Mouse (Mus musculus) CH12.LX (cell line): ENCODE measurements at regions not wholly inside any gene's neighbourhood (a gene's known extent, or its start where the extent isn't known, plus 50 kb on each side); places are given as distances from the start of the nearest gene placed in this dataset.

ENCODE experiments used
- DNase-seq: peaks from one replicate; pipeline ENCODE4 v3.0.0-alpha.2; 2013; ENCODE audit errors: extremely low read depth
- H3K27ac ChIP-seq: 2 replicates; pipeline ENCODE4 v1.5.1; 2012; ENCODE audit warnings: low read depth, mild to moderate bottlenecking, control low read depth, moderate library complexity; ENCODE audit not compliant: insufficient read depth
- H3K27me3 ChIP-seq: replicated peaks from 2 replicates; pipeline ENCODE3; 2012; ENCODE audit warnings: inconsistent platforms
- H3K36me3 ChIP-seq, 2 experiments: replicated peaks in 1 of 2; 2 replicates each; pipeline versions ENCODE3 to v1.6.1; 2012; ENCODE audit warnings: inconsistent platforms in 1 of 2, low read length in 1 of 2, mild to moderate bottlenecking in 1 of 2, mixed read lengths in 1 of 2, moderate library complexity in 1 of 2; ENCODE audit not compliant: control insufficient read depth in 1 of 2, insufficient read depth in 1 of 2
- H3K4me1 ChIP-seq, 2 experiments: 2 replicates each; pipeline ENCODE4 v1.6.1; 2012; ENCODE audit warnings: inconsistent platforms in 1 of 2, moderate library complexity in 1 of 2; ENCODE audit not compliant: insufficient read depth in 2 of 2, control insufficient read depth in 1 of 2
- H3K4me2 ChIP-seq: 2 replicates; pipeline ENCODE4 v1.6.1; 2012; ENCODE audit warnings: low read depth, mild to moderate bottlenecking, control low read depth; ENCODE audit not compliant: poor library complexity, insufficient read depth, severe bottlenecking
- H3K4me3 ChIP-seq, 3 experiments: fragments of 150-350 bp in 1 of 3; sonication (generic) in 1 of 3; replicated peaks in 1 of 3; 2 replicates each; pipeline versions ENCODE3 to v1.5.1; 2011 to 2012; ENCODE audit warnings: low read depth in 2 of 3, low read length in 2 of 3, mild to moderate bottlenecking in 2 of 3, moderate library complexity in 2 of 3, control low read depth in 1 of 3, improper control_type of control experiment in 1 of 3, inconsistent platforms in 1 of 3, mixed read lengths in 1 of 3; ENCODE audit not compliant: poor library complexity in 1 of 3
- H3K79me2 ChIP-seq: replicated peaks from 2 replicates; pipeline ENCODE4 v1.6.1; 2012; ENCODE audit warnings: mild to moderate bottlenecking, moderate library complexity; ENCODE audit not compliant: control insufficient read depth, poor library complexity, insufficient read depth, severe bottlenecking; ENCODE audit errors: extremely low read depth
- H3K9ac ChIP-seq: 2 replicates; pipeline ENCODE4 v1.6.1; 2012; ENCODE audit warnings: low read depth, mild to moderate bottlenecking, control low read depth, moderate library complexity; ENCODE audit not compliant: insufficient read depth
- H3K9me3 ChIP-seq: replicated peaks from 2 replicates; pipeline ENCODE3; 2012; ENCODE audit warnings: low read length, inconsistent platforms, mixed read lengths
- CHD1 ChIP-seq: IDR thresholded peaks from 2 replicates; pipeline ENCODE4 v1.6.1; 2012; ENCODE audit warnings: low read depth, low read length, improper control_type of control experiment, inconsistent platforms
- ETS1 ChIP-seq: conservative IDR thresholded peaks from 2 replicates; pipeline ENCODE4 v1.6.1; 2012; ENCODE audit warnings: low read depth, mild to moderate bottlenecking, inconsistent platforms, low read length, improper control_type of control experiment, moderate library complexity
- GABPA ChIP-seq: IDR thresholded peaks from 2 replicates; pipeline ENCODE4 v1.6.1; 2012; ENCODE audit warnings: low read depth, low read length, improper control_type of control experiment, inconsistent platforms; ENCODE audit not compliant: insufficient replicate concordance
- HCFC1 ChIP-seq: IDR thresholded peaks from 2 replicates; pipeline ENCODE4 v1.6.1; 2012; ENCODE audit warnings: low read depth, mild to moderate bottlenecking, inconsistent platforms, low read length, improper control_type of control experiment
- JUND ChIP-seq: conservative IDR thresholded peaks from 2 replicates; pipeline ENCODE4 v1.6.1; 2011; ENCODE audit warnings: low read depth, low read length, improper control_type of control experiment
- MAZ ChIP-seq: IDR thresholded peaks from 2 replicates; pipeline ENCODE4 v1.6.1; 2012; ENCODE audit warnings: low read depth, mild to moderate bottlenecking, inconsistent platforms, low read length, improper control_type of control experiment, moderate library complexity
- MEF2A ChIP-seq: IDR thresholded peaks from 2 replicates; pipeline ENCODE4 v1.6.1; 2014; ENCODE audit warnings: low read depth, mild to moderate bottlenecking, inconsistent platforms, low read length, improper control_type of control experiment, borderline replicate concordance
- MYC ChIP-seq: IDR thresholded peaks from 2 replicates; pipeline ENCODE4 v1.6.1; 2011; ENCODE audit warnings: low read depth, mild to moderate bottlenecking, improper control_type of control experiment, low read length
- NRF1 ChIP-seq: IDR thresholded peaks from 2 replicates; pipeline ENCODE4 v1.6.1; 2014; ENCODE audit warnings: low read depth, mild to moderate bottlenecking, inconsistent platforms, low read length, improper control_type of control experiment, moderate library complexity
- PAX5 ChIP-seq: IDR thresholded peaks from 2 replicates; pipeline ENCODE4 v1.6.1; 2012; ENCODE audit warnings: low read length, inconsistent platforms, mixed read lengths
- POLR2A ChIP-seq: IDR thresholded peaks from 2 replicates; pipeline ENCODE4 v1.6.1; 2011; ENCODE audit warnings: low read depth, mild to moderate bottlenecking, improper control_type of control experiment, low read length
- POLR2AphosphoS2 ChIP-seq: IDR thresholded peaks from 2 replicates; pipeline ENCODE4 v1.6.1; 2011; ENCODE audit warnings: low read depth, low read length, improper control_type of control experiment
- SMC3 ChIP-seq: IDR thresholded peaks from 2 replicates; pipeline ENCODE4 v1.6.1; 2011; ENCODE audit warnings: low read depth, low read length, improper control_type of control experiment
- USF1 ChIP-seq: IDR thresholded peaks from 2 replicates; pipeline ENCODE4 v1.6.1; 2014; ENCODE audit warnings: low read depth, mild to moderate bottlenecking, inconsistent platforms, low read length, improper control_type of control experiment
- USF2 ChIP-seq: conservative IDR thresholded peaks from 2 replicates; pipeline ENCODE4 v1.6.1; 2011; ENCODE audit warnings: low read depth, low read length, improper control_type of control experiment
- ZC3H11A ChIP-seq: IDR thresholded peaks from 2 replicates; pipeline ENCODE4 v1.6.1; 2012; ENCODE audit warnings: low read depth, mild to moderate bottlenecking, inconsistent platforms, low read length, improper control_type of control experiment
- ZMIZ1 ChIP-seq: IDR thresholded peaks from 2 replicates; pipeline ENCODE4 v1.6.1; 2012; ENCODE audit warnings: low read depth, mild to moderate bottlenecking, inconsistent platforms, low read length, improper control_type of control experiment
- ZNF384 ChIP-seq: IDR thresholded peaks from 2 replicates; pipeline ENCODE4 v1.6.1; 2012; ENCODE audit warnings: low read depth, low read length, improper control_type of control experiment, inconsistent platforms
- dilution Hi-C: fragments of 300-500 bp; cut with MboI; formaldehyde crosslinking; loops from 2 replicates; pipeline ENCODE4 v1.14.3; 2020; ENCODE audit warnings: low sequenced_read_pairs; ENCODE audit not compliant: extremely low pct_unique_long_range_greater_than_20kb, extremely low pct_ligation_motif_present
- in situ Hi-C: fragments of 300-500 bp; cut with MboI; formaldehyde crosslinking; loops from 3 replicates; pipeline ENCODE4 v1.14.3; 2019; ENCODE audit warnings: low sequenced_read_pairs, low pct_ligation_motif_present, low pct_unique_long_range_greater_than_20kb, mixed read lengths

DNA sequence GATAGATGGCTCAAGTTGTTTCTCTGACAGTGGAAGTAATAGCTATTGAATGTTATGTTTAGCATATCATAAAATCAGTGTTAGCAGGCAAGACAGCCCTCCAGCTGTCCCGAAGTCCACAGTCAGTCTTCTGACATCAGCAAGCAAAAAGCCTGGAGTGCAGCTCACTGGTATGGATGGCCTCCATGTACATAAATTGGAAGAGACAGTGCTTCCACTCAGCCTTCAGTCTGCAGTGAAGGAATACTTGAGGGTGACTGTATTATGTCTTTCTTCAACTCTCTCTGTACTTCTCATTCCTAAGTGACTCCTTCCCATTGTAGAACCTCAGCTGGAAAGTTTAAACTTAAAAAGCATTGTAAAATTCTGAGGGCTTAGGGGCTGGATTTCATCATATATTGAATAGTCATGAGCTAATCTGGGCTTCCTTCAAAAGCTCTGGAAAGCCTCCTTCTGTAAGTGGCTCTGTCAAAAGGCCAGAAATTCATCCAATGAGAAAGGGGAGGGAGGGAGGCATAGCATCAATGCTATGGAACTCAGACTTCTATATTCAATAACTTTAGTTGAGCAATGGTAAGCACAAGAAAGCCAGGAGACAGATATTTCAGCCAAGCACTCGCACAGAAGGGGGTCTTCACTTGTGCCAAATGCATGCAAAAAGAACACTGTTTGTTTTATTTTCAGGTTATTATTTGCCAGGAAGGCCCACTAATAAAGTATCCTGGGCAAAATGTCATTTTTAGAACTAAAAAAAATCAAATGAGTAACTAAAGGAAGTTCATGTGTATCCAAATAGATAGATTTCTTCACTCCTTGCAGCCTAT, 90.5 kb upstream of the Plxna2 start:
- H3K27me3 ChIP-seq: no peaks in the 10 kb centered on the region
- no peak for DNase-seq
- no peak overlapping the region for H3K4me3 ChIP-seq
- no peaks in the 10 kb centered on the region for H3K9me3 ChIP-seq
- TF ChIP-seq USF1 (no peak), ZMIZ1 (no peak), HCFC1 (no peak)
- dilution Hi-C loops (no loop called here), in situ Hi-C loops (no loop called here)
- H3K9ac ChIP-seq: no peak overlapping the region
- H3K4me1 ChIP-seq: no peaks in the 10 kb centered on the region
- no peaks in the 10 kb centered on the region for H3K79me2 ChIP-seq
- H3K27ac ChIP-seq: no peak overlapping the region
- no peaks in the 10 kb centered on the region for H3K36me3 ChIP-seq
- no peak overlapping the region for H3K4me2 ChIP-seq

DNA sequence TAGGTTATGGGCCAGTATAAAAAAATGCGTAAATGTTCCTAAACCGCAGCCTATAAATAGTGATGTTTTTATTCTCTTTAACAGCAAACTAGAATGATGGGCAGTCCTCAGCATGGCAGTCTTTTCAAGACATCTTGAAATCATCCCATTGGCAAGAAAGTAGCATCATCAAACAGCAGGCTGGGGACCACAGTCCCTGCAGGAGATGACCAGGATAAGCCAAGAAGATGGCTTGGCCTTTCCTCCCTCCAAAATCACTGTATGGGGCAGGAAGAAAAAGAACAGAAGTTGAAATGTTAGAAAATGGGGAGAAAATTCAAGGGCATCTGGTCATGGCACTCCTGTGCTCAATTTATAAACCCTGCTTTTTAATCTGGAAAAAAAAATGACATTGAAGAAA, 93.0 kb upstream of the Plxna2 start:
- Histone ChIP-seq H3K79me2 (no peaks in the 10 kb centered on the region), H3K9me3 (no peaks in the 10 kb centered on the region), H3K9ac (no peak overlapping the region), H3K4me3 (no peak overlapping the region), H3K4me2 (no peak overlapping the region), H3K4me1 (no peaks in the 10 kb centered on the region), H3K36me3 (no peaks in the 10 kb centered on the region), H3K27ac (no peak overlapping the region), H3K27me3 (no peaks in the 10 kb centered on the region)
- DNase-seq: no peak
- no peak for TF ChIP-seq NRF1
- no peak for TF ChIP-seq ETS1
- TF ChIP-seq SMC3: no peak
- TF ChIP-seq POLR2AphosphoS2: no peak
- TF ChIP-seq JUND: no peak
- no peak for TF ChIP-seq HCFC1
- no peak for TF ChIP-seq GABPA
- no peak for TF ChIP-seq ZC3H11A
- no peak for TF ChIP-seq MEF2A
- TF ChIP-seq MYC: no peak
- no peak for TF ChIP-seq PAX5
- no peak for TF ChIP-seq USF2
- TF ChIP-seq ZNF384: no peak
- no peak for TF ChIP-seq CHD1
- TF ChIP-seq POLR2A: no peak
- TF ChIP-seq MAZ: no peak
- in situ Hi-C loops (no loop called here), dilution Hi-C loops (no loop called here)
